Mouse (Mus musculus): ENCODE results near the gene Dpf3.
A peak's percentile ranks its signal among the peaks of the same experiment; 100 is the strongest.

Gene Dpf3

DNA sequence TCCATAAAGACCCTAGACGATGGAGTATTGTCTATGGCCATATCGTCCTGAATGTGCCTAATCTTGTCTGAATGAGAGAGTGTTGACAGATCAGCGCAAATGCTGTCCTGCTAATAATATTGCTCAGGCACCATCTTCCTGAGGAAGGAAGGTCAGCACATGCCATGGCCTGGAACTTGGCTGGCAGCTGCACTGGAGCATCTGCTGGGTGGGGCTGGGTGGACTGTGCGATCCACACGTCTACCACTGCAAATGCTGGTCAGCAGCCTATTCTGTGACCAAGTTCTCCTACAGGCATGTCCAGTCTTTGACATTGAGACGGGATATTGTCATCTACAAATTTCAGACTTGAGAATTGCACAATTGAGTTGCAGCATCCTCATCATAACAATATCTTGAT lies 257.8 kb downstream of the Dpf3 start:
- no peak for DNase-seq (ENCODE audit: inconsistent age in 2 of 2, low spot score in 1 of 2)

- DNase-seq (ENCODE audit: inconsistent age in 2 of 2, low spot score in 1 of 2) = no peak
Measured at GRCm38 (mm10) chr12:83227014-83227413, 260.5 kb downstream of the Dpf3 start.

GRCm38 (mm10) chr12:83220964-83221363 lies 266.6 kb downstream of the Dpf3 start:
- DNase-seq (ENCODE audit: inconsistent age in 2 of 2, low spot score in 1 of 2) = no peak

- DNase-seq (ENCODE audit: inconsistent age in 2 of 2, low spot score in 1 of 2) = no peak
Measured at GRCm38 (mm10) chr12:83213879-83214341, 273.6 kb downstream of the Dpf3 start.

DNA sequence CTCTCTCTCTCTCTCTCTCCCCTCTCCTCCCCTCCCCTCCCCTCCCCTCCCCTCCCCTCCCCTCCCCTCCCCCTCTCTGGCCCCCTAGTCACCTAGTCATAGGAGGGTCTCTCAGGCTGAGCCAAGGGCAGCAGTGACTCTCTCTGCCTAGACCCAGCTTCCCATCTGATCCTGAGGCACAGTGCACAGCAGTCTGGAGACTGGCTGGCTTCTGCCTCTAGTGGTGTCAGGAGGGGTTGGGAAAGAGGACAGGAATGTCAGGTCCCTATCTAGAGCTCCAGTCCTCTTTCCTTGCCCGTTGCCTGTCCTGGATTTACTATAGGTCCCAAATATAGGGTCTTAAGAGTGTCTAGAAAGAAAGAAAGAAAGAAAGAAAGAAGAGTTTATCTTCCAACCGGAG lies 275.5 kb downstream of the Dpf3 start:
- no peak for DNase-seq (ENCODE audit: inconsistent age in 2 of 2, low spot score in 1 of 2)

DNA sequence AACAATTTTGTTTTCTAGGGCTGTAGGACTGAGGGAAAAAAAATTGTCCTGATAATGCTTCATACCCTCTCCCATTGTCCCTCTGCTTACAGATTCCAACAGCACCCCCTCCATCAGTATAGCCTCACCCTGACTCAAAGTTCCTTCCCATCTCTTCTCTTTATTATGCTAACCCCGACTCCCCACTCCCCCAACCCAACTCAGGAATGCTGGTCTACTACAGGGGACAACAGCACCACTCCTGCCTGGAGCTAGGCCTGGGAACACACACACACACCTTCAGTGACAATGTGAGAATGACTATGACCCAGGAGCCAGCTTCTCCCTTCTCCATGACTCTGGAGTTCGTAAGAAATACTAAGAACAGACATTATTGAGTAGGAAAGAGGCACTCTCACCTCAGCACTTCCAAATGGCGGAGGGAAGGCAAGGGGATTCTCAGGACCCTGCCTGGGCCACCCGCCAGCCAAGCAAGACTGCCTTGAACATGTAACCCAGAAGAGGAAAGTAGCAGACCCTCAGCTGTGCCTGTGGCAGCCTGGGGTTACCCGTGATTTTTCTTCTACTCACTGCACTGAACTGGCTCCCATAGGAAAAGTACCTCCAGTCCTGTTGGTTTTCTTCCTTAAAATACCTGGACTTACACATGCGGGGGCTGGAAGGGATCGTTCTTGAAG lies 276.2 kb downstream of the Dpf3 start:
- DNase-seq (ENCODE audit: inconsistent age in 2 of 2, low spot score in 1 of 2) = no peak

DNA sequence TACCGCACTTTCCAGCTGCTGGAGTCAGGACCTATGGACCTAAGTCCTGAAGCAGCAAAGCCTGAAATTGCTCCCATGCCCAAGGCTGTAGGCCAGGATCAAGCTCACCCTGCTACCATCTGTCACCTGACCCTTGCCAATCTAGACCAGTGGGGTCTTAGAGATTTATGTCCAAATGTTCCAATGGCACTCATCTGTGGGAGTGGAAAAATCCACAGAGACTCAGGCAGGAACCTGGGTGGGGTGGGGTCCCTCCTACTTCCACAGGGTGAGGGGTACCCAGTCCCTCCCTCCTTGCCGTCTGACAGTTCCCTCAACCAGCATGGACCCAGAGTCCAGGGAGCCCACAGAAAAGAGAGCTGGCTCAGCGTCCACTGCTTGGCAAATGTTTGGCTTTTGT lies 276.8 kb downstream of the Dpf3 start:
- no peak for DNase-seq (ENCODE audit: inconsistent age in 2 of 2, low spot score in 1 of 2)

DNA sequence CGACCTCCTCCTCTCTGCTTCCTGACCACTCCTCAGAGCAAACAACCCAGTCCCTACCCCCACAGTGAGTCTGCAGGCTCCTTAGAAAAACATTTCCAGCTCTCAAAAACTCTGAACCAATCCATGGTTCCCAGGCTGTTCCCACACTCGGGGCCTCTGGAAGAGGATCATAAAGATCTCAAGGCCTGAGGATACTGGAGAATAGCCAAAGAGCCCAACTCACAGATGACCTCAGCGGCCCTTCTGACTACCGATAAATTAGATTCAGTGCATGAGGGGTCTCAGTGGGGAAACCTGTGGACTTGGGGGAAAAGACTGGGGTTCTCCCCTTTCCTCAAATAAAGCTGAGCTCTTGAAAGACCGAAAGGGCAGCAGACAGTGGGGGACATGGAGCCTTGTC lies 277.2 kb downstream of the Dpf3 start:
- DNase-seq (ENCODE audit: inconsistent age in 2 of 2, low spot score in 1 of 2) = peak; percentile 38 to 59

DNA sequence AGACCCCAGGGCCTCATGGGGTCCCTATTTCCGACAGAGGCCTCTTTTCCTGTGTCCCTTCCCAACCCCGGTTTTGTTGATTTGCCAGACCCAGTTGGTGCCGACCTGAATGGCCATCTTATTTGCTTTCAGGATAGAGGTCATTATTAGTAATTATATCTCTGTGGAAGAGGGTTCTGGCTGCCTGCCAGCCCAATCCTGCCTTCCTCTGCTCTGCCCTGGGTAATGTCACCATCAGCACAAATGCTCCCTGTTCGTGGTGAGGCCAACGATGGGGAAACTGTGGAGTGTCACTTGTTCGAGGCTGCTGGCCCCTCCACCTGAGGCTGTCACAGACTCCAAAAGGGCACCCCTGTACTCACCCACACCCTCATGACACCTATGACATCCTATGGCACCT lies 278.1 kb downstream of the Dpf3 start:
- peak; percentile 35 to 64 for DNase-seq (ENCODE audit: inconsistent age in 2 of 2, low spot score in 1 of 2)

DNA sequence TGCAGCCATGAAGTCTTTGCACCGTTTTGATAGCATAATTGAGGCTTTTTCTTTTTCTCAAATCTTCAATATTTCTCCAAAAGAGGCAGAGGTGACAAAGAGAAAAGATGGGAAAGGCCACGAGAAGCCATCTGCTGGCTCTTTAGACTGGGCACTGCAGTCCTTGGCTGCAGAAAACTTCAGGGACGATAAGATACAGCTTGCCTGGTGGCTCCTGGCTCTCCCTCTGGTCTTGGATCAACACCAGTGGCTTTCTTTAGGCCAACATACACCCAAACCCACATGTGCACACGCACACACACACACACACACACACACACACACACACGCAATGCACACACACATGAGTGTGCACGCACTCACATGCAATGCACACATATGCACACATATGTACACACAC lies 278.7 kb downstream of the Dpf3 start:
- DNase-seq (ENCODE audit: inconsistent age in 2 of 2, low spot score in 1 of 2) = no peak

DNA sequence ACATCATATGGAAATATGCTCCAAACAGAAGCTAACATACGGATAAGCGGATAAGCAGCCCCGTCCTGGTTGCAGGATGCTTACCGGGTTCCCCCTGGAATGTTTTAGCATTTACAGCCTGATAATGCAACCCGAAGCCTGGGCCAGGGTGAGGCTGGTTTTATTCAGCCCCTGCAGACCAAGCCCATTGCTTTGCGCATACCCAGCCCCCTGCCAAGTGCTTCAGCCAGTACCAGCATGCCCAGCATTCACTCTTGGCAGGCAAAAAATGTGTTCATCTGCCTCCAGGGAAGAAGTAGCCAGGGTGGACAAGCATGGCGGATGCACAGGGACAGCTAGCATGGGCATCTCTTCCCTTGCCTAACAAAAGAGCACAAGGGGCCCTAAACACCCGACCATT lies 279.5 kb downstream of the Dpf3 start:
- DNase-seq (ENCODE audit: inconsistent age in 2 of 2, low spot score in 1 of 2) = no peak

GRCm38 (mm10) chr12:83207481-83207880 lies 280.0 kb downstream of the Dpf3 start:
- DNase-seq (ENCODE audit: inconsistent age in 2 of 2, low spot score in 1 of 2) = no peak

- DNase-seq (ENCODE audit: inconsistent age in 2 of 2, low spot score in 1 of 2) = no peak
Measured at GRCm38 (mm10) chr12:83206866-83207265, 280.6 kb downstream of the Dpf3 start.

DNA sequence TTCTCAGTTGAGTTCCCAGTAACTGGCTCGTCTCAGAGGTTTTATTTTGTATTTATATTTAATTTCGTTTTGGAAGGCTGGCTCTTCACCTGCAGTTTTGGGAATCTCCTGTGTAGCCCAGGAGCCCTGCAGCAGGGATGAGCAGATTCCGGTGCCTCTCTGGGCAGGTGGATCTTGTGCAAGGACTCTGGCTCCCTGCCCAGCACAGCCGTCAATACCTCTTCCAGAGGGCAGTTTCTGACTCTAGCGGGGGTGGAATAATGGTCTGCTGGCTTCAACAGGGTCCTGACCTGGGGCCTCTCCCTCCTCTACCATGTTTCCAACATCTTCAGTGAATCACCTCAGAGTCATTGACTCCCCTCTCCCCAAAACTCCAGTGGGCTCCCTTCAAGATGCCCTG lies 283.2 kb downstream of the Dpf3 start:
- DNase-seq (ENCODE audit: inconsistent age in 2 of 2, low spot score in 1 of 2) = peak in 1 of 2 experiments; percentile 39

DNA sequence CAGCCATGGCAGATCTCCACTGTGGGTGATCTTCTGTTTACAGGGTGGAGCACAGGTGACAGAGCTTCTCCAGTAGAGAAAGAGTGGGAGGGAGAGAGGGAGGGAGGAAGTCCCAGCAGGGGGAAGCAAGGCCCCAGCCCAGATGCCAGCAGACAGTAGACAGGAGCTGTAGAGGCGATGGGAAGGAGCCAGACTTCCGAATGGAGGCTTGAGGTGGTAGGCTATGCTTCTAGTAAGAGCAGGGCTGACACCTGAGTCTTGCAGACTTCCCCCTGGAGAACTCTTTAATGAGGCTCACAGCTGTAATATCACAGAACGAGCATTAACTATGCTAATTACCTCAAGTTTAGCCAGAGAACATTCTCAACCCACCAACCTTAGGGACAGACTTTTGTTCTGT lies 285.8 kb downstream of the Dpf3 start:
- DNase-seq (ENCODE audit: inconsistent age in 2 of 2, low spot score in 1 of 2) = no peak

DNA sequence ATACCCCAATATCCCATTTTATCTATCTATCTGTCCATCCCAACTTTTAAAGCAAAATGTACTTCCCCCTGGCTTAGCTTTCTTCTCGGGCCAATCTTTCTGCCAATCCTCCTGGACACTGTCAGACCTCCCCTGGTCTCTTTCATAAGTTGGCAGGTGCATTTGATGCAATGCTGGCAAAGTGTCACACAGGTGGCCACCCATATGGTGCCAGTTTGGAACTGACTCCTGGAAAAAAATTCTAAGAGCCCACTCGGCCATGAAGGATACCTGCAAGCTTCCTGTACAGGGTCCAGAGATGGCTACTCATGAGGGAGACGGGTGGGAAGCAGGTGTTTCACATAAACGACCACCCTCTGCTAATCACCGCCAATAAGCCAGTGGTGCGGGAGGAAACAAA lies 307.0 kb downstream of the Dpf3 start:
- DNase-seq (ENCODE audit: inconsistent age in 2 of 2, low spot score in 1 of 2) = no peak

- no peak for DNase-seq (ENCODE audit: inconsistent age in 2 of 2, low spot score in 1 of 2)
Measured at GRCm38 (mm10) chr12:83179860-83180259, 307.7 kb downstream of the Dpf3 start.

GRCm38 (mm10) chr12:83178770-83179169 lies 308.7 kb downstream of the Dpf3 start:
- DNase-seq (ENCODE audit: inconsistent age in 2 of 2, low spot score in 1 of 2) = no peak

DNA sequence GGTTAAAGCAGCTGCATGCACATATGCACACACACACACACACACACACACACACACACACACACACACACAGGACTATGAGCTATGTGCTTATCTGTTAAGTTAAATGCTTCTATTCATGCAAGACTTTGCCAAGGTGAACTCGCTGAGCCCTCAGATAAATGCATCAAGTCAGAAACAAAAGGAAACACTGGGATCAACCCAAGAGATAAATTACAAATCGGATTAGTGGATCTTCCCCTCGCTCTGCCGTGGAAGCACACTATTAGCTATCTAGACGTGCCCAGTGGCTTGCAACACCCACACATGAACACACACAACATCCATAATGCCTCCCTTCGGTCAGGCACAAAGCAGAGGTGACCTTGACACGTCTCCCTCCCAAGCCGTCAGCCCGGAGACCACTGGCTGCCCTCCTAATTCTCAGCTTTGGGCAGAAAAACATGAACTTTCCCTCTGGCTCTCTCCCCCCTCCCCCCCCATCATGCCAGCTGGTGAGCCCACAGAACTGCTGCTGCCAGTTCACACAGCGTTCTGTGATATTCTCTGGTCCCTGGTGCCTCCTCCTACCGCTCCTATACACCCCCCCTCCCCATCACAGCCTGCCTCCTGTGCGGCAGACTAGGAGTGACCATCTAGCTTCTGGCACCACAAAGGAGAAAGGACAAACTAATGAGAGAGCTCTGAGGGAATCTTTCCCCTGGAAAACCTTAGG lies 317.9 kb downstream of the Dpf3 start:
- no peak for DNase-seq (ENCODE audit: inconsistent age in 2 of 2, low spot score in 1 of 2)

- DNase-seq (ENCODE audit: inconsistent age in 2 of 2, low spot score in 1 of 2) = no peak
Measured at GRCm38 (mm10) chr12:83168310-83168709, 319.2 kb downstream of the Dpf3 start.

- DNase-seq (ENCODE audit: inconsistent age in 2 of 2, low spot score in 1 of 2) = no peak
Measured at GRCm38 (mm10) chr12:83165058-83165457, 322.5 kb downstream of the Dpf3 start.
